Mouse (Mus musculus) gastrocnemius, postnatal 36 days (tissue): ENCODE results near the gene Nav2. TPM values are rescaled to one million over a fixed set of nuclear protein-coding genes. Genes with fewer than 3 reads are reported as not detected.

Source experiments
- DNase-seq, 2 experiments: peaks; one replicate each; pipeline ENCODE4 v3.0.0; 2022
- intact Hi-C: fragments of 180-260 bp; cut with DNase I; formaldehyde crosslinking; loops from one replicate; pipeline ENCODE4 v1.15.1; 2025
- long read RNA-seq, 2 experiments: library from polyadenylated mRNA; stranded (forward); transcript quantifications; one replicate each; pipeline ENCODE4 v2.0.0; 2021
- total RNA-seq, 2 experiments: library from RNA; stranded (reverse); gene quantifications; 2 replicates each; pipeline ENCODE4 v1.2.3; 2021

Gene Nav2
- total RNA-seq = 10 to 100 TPM; 21.8 to 23.9 TPM
- long read RNA-seq, experiment 1, partial matches to known transcripts = 0 of 2 reads
- long read RNA-seq, experiment 1, other reads (novel, unspliced or antisense) = 2 of 2 reads
- long read RNA-seq, experiment 2, partial matches to known transcripts = 0 of 3 reads
- long read RNA-seq, experiment 2, other reads (novel, unspliced or antisense) = 3 of 3 reads

DNA sequence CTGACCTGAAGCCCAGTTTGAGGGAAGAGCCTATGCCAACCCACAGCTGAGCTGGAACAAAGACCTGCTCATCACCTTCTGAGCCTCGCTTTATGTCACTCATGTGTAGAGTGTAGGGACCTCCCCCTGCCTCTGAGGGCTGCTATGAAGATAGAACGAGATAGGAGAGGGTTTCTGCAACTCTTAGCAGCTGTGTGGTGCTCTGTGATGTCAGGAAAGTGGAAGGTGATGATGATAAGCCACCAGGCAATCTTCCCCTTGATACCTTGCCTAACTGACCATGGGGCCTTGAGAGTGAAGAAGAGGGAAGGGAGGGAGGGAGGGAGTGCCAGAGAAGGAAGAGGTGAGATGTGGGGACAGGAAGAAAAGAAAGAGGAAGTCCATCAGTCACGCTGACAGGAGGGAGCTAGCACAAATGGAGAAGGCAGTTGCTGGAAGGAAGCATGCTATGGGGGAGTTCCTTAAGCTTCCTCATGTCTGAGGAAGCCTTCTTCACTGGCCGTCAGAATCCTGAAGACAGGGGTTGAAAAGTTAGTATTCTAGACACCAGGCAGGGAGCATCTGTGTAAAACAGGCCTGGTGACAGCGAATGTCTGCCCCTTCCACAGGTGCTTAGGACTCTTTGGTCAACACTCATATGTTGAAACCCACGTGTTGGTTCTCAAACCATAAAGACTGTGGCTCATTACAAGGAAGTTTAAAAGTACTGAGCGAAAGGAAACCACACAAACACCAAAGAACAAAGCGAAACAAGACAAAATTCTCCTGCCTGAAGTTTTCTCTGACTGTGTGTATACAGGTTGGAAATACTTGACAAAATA is at the start of gene Nav2:
Nav2 (plus strand) TSS at position 196 of the 821 bp plus-strand sequence.
- intact Hi-C loops = no loop called here
- no peak for DNase-seq

DNA sequence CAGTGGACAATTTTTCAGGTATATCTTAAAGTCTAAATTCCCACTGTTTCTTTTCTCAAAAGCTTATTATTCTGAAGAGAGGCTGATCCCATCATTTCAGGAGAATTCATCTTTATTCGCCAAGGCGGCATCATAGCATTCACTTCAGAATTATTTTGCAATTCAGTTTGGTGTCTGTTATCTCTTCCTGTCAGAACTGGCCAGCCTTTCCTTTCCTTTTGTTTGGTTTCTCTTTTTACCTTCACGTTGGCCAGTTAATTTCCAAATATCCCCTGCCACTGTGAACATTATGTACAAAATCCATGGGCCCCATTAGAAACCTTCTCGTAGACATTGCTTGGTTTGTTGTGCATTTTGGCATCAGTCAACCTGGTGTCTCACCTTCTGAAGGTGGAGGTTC is 49.2 kb upstream of the Nav2 start:
- intact Hi-C loops = no loop called here
- no peak for DNase-seq

DNA sequence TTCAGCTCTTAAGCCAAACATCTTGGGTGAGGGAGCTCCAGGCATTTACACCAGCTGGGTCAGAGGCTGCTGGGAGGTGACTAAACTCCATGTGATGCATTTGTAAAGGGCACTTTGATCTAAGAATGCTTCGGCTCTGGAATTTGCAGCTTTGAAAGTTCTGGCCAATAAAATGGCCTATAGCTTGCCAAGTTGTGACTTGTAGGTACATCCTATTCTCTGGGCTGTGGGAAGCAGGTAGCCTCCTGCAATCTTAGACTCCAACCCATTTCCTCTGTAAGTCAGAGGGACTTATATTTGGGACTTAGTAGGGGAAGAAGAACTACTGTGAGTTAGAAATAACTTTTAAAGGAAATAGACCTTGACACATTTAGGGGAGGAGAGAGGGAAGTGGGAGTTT is 47.6 kb upstream of the Nav2 start:
- no peak for DNase-seq
- intact Hi-C loops = no loop called here

DNA sequence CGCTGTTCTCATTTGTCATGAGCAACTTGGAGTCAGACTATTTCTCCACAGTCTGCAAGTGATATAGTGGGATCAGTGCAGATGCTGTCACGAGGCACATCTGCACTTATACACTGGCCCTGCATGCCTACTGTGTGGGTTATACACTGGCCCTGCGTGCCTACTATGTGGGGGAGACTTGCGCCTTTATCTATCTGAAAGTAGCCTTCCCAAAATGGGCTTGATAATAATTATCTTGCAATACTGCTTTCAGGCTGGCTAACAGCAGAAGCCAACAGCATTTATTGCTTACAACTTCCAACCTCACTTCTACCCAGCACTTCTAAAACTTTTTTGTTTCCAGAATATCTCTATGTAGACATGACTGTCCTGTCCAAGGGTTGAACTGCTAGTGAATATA is 46.7 kb upstream of the Nav2 start:
- intact Hi-C loops = no loop called here
- DNase-seq = no peak

DNA sequence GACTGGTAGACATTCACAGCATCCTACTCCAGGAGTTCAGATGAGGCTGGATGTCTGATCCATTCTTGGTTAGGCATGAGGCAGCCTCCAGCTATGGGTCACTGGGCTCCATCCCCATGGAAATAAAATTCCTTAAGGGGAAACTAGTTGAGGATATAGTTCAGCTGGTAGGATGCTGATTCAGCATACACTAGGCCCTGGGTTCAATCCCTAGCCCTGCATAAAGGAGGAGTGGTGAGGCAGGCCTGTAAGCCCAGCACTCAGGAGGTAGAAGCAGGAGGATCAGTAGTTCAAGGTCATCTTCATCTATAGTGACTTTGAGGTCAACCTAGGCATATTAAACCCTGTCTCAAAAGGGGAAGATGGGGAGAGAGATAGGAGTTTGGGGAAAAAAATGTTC is 44.3 kb upstream of the Nav2 start:
- DNase-seq = no peak
- intact Hi-C loops = no loop called here

DNA sequence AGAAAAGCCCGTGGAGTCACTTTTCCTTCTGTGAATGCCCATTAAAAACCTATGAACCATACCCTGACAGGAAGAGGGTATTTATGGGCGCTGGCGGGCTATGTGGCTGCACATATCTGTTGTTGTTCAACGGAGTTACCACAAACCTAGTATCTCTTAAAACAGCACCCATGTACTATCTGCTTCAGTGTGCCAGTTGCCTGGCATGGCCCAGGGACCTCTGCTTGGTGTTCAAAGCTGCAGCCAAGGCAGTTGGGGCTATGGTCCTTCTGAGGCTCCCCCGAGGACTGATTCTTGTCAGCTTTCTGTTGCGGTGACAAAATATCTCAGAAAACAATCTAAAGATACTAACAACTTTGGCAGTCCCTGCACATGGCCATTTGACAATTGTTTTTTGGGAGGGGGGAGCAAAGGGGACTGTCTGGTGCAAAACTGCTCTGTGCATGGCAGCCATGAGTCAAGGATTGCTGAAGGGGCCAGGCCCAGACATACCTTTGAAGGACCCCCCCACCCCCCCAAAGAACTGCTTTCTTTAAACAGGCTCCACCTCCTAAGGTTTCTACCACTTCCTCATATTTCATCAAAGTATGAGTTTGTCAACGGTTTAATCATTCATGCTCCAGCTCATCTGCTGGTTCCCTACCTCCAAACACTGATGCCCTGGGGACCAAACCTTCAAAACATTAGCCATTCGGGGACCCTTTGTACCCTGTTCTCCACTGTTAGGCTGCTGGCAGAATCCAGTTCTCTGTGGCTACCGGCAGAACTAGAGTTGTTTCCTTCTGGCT is 43.7 kb upstream of the Nav2 start:
- intact Hi-C loops = no loop called here
- DNase-seq = no peak

DNA sequence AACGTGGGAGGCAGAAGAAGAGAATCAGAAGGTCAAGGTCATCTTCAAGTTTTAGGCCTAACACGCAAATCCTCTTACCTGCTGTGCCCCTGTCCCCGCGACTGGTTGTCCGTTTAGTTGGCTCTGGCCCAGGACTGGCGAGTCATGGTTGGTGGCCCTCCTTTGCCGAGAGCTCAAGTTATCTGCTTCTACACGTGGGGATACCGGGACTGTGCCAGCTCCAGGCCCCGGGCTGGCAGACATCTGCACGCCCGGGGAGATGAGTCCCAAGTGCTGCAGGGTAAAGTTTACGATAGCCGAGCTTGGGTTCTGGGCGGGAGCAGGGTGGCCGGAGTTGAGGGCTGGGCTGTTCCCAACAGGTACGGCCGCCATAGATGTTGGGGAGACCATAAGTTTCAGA is 40.9 kb upstream of the Nav2 start:
- intact Hi-C loops = no loop called here
- DNase-seq = no peak

DNA sequence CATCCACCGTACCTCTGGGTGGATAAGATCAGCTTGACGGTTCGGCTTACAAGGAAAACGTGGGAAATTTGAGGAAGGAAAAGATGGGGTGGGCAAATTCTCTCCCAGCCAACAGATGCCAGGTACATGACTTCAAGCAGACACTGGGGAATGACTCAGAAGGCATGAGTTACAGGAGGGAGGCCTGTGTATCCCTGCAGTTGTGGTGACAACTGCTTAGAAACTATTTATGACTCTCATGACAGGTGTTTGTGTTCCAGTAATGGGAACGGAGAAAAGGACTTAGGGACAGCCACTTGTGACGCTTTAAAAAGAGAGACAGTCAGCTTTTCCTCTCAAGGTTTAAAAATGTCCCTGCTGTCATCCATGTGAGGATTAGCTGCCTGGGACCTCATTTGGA is 38.4 kb upstream of the Nav2 start:
- intact Hi-C loops = no loop called here
- DNase-seq = no peak

DNA sequence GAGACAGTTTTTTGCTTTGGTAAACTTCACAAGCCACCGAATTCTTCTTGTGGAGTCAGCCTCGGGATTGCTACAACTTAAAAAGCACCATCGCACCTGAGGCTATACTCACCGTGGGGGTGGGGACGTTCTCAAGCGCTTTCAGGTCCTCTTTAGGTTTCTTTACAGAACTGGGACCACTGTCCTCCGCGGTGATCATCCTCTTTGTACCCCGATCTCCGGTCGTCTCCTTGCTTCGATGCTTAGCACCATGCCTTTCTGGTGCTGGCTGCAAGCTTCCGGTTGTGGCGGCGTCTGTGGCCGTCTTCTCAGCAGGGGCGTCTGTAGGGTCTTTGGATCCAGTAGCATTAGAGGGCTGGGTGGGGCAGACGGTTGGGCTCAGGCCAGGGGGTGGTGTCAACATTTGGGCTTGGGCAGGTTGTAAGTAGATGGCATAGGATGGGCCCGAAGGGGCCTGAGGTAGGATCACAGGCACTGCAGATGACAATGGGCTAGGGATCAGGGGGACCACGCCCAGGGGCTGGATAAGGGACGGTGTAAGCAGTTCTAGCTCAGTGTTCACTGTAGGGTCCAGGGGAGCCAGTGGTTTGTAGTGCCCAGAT is 37.8 kb upstream of the Nav2 start:
- intact Hi-C loops = no loop called here
- DNase-seq = no peak

DNA sequence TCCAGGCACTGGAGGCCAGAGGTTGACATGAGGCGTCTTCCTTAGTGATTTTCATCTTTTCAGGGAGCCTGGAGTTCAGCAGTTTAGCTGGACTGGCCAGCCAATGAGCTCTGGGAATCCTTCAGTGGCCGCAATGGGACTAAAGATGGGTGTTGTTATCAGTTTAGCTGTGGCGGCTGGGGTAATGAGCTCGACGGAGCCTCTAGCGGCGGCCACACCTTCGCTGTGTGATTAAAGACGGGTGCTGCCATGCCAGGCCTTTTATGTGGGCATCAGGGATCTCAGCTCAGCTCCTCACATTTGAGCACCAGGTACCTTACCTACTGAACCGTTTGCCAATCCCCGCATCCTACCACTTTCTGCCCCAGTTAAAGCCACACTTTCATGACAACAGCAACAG is 37.2 kb upstream of the Nav2 start:
- intact Hi-C loops = no loop called here
- no peak for DNase-seq

DNA sequence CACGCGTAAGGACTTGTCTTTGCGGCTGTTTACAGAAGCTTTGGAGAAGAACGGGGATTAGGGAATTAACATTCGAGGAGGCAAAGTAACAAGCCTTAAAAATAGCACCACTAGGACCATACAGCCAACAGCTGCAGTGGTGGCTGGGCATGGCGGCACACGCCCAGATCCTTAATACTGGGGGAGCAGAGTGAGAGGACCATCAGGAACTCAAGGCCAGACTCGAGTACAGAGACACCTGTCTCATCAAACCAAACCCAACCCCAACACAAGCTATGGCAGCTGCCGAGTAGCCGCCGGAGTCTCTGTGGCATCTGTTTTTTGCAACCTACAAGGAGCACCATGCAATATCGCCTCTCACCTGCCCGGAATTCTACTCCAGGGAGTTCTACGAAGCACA is 33.4 kb upstream of the Nav2 start:
- no peak for DNase-seq
- intact Hi-C loops = loop anchor here (5.0 kb wide), 2 partner anchors 68 to 123 kb away; no protein-coding TSS in a partner anchor

DNA sequence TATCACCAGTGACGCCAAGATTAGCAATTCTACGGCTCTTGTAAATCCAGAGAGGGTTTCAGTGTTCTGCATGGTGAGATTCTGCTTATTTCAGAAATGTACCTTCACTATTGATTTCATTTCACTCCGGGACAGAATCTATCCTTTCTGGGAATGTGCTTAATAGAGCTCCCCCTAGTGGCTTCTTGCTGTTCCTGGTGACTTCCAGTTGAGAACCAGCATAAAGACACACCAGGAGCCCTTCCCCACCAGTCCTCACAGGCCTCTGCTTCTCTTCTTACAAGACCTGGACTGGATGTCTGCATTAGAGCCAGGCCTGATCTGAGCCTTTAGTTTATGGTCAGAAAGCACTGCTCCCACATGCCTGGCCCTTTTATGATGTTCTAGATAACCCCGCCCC is 32.0 kb upstream of the Nav2 start:
- intact Hi-C loops = loop anchor here (5.0 kb wide), 2 partner anchors 69 to 124 kb away; no protein-coding TSS in a partner anchor
- no peak for DNase-seq

DNA sequence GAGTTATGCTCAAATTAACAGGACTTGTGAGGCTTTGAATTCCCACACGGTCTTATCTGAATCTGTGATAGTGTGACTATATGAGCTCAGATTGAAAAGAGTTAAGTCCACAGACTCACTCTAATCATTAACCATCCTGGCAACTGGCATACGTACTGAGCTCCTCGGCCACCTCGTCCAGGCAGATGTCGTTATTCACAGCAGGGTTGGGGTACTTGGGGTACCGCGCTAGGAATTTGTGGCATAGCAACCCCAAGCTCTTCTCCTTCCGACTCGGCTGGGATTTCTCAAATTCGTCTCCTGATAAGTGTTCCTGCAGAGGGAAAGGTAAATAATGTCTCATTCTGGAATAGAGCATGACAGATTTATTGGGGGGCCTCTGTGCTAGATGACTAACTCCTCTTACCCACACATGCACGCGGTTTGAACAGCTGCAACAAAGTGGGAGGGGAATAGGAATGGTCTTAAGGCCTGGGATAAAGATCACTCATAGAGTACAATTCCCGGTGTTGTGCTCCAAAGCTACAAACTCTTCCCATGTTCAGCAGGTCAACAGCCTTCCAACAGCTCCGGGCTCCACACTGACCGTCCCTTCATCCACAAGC is 30.6 kb upstream of the Nav2 start:
- no peak for DNase-seq
- intact Hi-C loops = loop anchor here (5.0 kb wide), 2 partner anchors 71 to 126 kb away; no protein-coding TSS in a partner anchor

DNA sequence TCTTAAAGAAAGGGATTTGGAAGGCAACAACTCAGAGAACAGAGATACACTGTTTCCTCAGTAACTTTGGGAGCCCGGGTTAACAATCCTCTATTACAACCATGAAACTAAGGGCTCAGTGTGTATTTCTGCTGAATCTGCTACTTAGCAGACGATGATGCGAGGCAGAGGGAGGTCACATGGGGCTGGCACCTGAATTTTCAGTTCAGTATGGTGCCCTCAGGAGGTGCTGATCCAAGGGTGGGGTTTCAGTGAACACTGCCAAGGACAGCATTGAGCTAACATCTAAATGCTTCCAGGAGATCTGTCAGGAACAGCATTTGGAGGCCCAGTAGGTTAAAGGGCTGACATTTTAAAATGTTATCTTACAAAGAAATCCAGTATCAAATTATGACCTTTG is 28.9 kb upstream of the Nav2 start:
- no peak for DNase-seq
- intact Hi-C loops = loop anchor here (5.0 kb wide), 2 partner anchors 72 to 127 kb away; no protein-coding TSS in a partner anchor

DNA sequence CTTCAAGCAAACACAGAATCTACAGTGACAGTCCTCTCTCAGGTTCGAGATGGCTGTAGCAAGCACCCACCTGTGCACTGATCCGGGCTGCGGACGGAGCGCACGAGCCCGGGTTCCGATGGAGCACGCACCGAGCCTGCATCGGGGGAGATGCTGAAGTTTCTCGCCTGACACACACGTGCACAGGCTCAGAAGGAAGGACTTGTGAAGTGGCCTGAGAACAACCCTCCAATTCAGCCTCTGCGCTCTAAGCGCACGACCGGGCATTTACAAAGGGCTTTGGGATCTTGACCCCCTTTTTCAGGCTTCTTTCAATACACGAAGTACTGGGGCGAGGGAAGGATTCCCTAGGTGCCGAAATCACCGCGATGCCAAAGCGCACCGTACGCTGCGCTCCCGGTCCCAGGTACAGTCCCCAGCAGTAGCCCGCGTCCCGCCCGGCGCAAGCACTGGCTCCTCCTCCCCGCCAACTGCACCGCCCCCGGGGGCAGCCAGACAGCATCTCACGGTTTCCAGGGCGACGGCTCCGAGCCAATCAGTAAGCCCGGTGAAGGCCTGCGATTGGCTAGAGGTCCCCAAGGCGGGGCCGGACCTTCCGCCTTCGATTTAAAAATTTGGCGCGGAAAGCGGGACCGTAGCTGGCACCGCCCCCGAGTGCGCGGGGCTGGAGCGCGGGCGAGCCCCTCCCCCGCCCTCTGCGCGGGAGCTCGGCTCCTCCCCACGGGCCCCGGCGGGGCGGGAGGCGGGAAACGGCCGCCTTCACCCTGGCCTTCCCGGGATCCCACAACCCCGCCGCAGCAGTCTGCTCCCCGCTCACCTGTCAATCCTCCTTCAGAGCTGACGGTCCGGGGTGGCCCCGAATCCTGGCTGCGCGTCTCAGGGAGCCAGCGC is 27.7 kb upstream of the Nav2 start:
- intact Hi-C loops = loop anchor here (10.0 kb wide), 1 partner anchor 384 kb away; no protein-coding TSS in a partner anchor

DNA sequence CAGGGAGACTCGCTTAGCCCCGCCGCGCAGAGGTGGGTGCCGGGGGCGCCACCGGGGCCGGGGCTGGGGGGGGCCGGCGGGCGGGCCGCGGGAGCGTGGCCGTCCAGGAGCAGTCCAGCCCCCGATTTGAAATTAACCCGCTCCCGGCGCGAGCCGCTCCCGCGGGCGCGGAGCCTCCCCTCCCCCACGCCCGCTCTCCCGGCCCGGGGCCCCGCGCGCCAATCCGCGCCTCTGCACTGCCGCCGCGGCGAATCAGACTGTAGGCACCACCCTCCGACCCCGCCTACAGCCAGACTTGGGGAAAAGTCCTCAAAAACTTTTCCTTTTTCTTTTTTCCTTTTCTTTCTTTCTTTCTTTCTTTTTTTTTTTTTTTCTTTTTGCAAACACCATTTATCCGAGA is 27.0 kb upstream of the Nav2 start, which contains the start of gene E2f8:
E2f8 (minus strand) TSS at position 111 of the 400 bp plus-strand sequence.
- intact Hi-C loops = loop anchor here (10.0 kb wide), 1 partner anchor 383 kb away; no protein-coding TSS in a partner anchor
- peak; percentile 46 to 56 for DNase-seq

More for the DNA sequence above, 27.7 kb upstream of the Nav2 start:
- peak; percentile 93 to 94 for DNase-seq

DNA sequence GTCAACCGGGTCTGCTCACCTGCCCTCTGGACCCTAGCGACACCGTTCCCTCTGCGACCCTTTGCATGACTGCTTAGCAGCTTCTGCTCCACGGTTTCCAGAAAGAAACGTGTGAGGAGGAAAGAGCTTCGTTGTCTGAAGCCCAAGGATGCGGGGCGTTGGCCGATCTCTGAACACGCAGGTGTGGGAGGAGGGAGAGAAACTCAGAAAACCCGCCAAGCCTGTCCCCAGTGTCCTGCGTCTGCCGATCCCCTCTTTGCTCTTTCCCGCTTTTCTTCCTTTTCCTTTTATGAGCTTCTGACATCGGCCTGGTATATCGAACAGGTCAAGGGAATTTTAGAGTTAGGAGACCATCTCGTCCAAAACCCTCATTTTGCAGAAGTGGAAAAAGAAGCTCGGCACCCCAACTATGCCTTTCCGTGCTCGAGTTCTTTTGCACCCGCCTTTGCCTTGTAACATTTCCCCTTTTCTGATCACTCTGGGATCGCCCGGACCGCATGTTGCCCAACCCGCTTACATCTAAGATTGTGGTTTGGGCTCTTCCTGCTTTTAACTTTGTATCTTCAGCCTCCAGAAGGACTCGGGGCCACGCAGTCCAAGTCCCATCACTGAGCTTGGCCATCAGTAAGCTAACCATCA is 26.4 kb upstream of the Nav2 start:
- intact Hi-C loops = loop anchor here (10.0 kb wide), 1 partner anchor 383 kb away; no protein-coding TSS in a partner anchor
- no peak for DNase-seq

DNA sequence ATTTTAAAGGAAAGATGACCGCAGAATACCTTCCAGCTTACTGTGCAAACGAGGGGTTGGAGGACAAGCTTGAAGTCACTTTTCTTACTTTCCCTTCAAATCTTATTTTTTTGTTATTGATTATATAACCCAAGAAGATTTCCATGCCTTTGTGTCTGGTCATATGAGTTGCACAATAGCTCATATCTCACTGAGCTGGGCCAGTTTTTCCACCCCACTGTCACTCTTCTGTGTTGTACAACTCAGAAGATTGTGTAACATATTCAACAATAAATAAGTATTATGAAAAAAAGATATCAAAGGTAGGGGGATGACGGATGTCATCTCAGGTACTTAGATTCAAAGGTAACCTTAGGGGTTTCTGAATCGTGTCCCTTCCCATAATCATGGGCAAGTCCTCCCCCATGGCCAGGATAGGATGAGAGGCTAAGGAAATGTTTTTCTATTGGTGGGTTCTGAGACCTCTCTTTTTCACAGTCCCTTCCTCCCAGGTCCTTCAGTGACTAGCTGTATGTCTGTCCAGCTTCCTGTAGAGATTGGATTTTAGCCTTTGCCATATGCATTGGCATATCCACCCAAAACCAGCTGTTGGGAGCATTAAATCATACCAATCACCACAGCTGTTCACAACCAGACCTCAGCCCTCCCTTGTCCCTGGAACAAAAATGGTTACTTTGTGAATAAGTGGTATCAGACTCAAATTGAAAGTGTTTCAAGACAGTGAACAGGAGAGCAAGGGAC is 24.8 kb upstream of the Nav2 start:
- DNase-seq = no peak
- intact Hi-C loops = loop anchor here (10.0 kb wide), 1 partner anchor 381 kb away; no protein-coding TSS in a partner anchor
